Mouse (Mus musculus): ENCODE results near the gene Dab1. TPM values are rescaled to one million over a fixed set of nuclear protein-coding genes. Genes with fewer than 3 reads are reported as not detected.
A peak's percentile ranks its signal among the peaks of the same experiment; 100 is the strongest.

The Dab1 gene
- total RNA-seq, 2 experiments from 2014 or later = 0.41 to 1.2 TPM

DNA sequence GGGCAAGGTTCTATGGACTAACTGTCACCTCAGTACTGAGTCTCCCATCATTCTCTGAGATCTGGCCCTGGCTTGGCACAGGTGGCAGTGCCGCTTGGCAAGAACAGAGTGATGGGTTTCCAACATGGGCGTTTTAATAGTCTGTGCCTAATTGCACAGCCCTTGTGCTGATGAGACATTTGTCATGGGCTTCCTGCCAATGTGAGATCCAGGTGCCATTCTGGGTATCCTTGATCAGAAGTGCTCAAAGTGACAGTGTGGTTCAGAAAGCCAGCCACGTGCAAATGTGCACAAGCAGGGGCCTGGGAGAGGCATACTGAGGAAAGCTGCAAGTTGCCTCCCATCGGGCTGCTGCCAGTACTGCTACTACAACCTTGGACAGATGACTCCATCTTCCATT, 203.5 kb downstream of the Dab1 start:
- no peak for DNase-seq

DNA sequence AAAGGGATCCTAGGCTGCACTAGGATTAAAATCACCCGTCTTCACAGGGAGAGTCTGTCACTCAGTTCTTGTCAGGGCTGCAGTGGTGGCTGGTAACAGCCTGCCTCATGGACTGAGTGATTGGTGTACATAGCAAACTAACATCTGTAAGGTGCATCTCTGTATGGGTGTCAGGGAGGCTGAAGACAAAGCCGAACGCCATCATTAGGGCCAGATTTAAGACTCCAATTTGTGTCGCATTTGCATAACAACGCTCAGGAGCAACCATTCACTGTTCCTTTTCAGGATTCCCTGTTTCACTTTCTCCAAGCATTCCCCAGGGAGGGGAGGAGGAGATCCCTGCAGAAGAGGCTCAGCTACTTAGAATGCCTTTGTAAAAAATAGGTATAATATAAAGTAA, 219.2 kb downstream of the Dab1 start:
- DNase-seq = no peak

DNA sequence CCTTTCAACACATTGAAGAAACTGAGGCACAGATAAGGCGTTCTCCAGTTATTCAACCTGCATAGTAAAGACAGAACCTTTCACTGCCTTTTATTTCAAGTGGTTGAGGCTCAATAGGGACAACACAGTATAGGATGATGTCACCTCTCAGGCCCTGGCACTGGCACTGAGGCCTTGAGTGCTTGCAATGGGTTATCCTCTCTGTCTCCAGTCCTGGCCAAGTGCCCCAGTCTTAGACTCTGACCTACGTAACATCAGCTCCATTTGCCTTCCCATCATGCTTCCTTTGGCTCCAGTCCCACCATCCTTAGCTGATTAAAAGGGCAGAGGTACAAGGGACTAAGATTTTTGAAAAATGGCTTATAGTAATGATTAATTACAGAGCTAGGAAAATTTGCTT, 220.4 kb downstream of the Dab1 start:
- no peak for DNase-seq

DNA sequence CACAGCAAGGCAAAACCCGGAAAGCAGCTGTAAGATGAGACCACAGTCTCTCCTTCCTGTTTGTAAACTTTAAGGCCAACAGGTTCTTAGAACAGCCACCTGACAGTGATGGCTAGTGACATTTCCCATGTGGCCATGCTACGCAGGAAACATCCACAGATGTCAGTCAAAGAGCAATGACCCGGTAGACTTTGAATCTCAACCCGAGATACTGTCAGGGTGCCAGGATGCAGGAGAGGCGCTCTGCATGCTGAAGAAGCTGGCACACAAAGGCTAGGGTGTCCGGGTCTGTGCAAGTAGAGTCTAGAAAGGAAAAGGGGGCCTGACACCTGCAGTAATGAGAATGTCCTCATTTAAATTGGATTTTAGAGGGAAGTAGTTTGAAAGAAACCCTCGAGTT, 222.0 kb downstream of the Dab1 start:
- DNase-seq = no peak

DNA sequence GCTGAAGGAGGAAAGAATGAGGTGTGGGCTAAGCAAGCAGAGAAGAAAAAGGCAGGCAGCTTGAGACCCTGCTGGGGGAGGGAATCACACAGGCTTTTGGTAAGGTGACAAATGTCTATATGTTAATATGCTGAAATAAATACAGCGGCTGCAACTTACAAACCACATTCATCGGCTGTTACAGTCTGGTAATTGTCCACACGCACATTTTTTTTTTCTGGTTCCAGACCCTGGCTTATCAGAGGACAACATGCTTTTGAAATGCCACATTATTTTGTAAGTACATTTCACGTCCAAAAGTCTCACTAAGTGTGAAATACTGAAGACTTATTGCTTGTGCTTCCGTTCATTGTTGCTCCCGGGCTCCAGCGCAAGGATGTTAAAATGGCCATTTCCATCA, 225.5 kb downstream of the Dab1 start:
- DNase-seq = no peak

DNA sequence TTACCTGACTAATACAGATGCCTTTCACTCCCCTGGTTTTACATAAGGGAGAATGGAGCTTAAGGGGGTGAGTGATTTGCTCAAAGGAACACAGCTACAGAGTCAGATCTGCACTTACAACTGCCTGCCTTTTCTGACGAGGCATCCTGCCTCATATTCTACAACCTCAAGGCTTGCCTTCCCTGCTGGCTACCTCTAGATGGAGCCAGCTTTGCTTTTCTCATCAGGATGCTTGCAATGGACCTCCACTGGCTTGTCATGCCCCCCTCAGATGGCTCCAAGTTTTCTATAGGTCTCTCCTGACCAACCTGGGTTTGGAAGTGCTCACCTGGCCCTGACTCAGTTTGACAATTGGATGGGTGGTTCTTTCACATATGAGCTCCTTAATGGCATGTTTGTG, 238.0 kb downstream of the Dab1 start:
- DNase-seq = no peak

DNA sequence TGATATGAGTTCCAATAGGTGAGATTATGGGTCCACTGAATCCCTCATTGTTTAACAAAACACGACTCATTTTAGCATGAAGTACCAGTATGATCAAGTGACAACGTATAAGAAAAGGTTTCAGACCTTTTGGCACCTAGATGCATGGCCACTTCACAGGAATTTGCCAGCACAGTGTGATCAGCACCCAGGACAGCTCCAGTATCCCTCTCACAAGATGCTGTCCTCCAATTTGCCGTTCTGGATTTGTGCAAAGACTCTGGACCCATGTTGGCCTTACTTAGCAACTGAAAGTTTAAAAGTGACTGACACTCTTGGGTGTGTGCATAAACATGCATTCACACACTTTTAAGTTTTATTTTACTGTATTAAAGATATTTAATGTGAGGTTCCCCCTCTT, 256.4 kb downstream of the Dab1 start:
- peak; percentile 5 for DNase-seq

DNA sequence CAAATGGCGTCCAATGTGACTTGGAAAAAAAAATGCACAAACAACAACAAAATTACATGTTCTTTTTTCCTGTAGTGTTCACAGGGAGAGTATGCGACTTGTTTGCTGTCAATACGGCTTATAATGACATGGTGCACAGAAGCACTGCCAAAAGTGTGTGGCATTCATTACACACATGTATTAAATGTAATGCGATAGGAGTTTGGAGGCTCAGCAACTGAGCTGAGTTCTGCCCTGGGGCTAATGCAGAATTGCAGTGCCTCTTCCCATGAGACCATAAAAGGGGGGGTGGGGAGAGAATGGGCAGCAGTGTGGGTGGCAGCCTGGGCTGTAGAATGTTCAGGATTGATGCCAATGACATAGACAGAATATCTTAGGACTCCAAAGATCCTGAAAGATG, 259.7 kb downstream of the Dab1 start:
- no peak for DNase-seq

DNA sequence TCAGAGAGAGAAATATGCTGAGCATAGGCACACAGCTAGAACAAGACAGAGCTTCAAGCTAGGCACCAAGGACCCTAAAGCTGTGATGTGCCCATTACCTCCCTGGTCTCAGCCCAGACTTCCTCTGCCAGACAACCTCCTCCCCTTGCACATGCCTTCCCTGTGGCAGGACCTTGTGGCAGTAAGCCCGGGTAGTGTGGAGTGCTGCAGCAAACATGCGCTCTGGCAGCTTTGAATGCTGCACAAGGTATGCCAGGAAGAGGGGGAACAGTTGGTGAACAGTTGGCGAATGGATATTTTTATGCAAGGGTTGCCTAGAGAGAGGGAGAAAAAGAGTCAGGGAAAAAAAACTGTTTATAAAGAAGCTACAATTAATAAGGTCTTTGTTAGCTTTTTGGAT, 262.5 kb downstream of the Dab1 start:
- no peak for DNase-seq

DNA sequence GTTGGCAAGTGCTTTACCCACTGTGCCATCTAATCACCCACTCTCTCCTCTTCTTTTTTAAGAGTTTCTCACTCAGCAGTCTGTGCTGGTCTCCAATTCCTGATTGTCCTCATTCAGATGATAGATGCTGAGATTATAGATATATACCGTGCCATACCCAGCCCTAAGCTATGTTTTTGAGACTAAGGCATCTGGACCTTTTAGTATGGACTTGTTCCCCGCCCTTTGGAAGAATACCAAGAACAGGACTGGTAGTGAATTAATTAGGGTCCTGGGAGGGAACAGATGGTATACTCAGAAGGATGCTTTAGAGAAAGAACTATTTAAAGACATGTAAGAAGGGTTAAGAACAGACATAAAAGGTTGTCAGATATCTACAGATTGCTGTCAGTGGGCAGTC, 268.9 kb downstream of the Dab1 start:
- DNase-seq = no peak

DNA sequence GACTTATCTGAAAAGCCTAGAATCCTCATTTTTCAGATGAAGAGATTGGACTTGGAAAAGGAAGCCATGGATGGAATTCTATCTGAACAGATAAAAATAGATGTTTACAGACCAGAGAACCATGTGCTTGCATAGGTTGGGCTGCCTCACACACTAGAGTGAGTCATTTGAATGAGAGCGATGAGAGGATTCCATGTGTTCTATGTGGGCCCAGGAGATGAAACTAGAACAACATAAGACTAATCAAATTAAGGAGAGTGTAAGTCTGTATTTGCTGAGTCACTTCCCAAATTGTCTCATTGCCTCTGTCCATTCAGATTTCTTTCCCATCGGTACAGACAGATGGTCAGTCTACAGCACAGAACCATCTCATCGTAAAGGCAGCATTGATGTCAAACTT, 270.0 kb downstream of the Dab1 start:
- no peak for DNase-seq

DNA sequence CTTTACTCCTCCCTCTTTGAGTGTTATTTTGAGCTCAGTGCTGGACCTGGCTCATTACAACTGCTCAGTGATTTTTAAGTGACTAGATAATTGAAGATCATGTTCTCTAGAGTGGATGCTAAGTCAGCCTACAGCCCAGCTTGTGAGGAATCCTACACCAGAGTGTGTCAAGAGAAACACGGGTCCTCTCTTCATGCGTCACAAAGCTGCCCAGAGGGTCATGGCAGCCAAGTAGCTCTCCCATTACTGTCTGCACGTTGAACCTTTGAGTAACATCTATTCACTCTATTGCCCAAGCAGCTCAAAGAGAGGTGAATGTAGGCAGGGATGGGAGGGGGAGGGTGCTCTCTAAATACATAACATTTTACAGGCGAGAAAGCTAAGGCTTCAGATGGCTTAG, 277.6 kb downstream of the Dab1 start:
- DNase-seq = no peak

DNA sequence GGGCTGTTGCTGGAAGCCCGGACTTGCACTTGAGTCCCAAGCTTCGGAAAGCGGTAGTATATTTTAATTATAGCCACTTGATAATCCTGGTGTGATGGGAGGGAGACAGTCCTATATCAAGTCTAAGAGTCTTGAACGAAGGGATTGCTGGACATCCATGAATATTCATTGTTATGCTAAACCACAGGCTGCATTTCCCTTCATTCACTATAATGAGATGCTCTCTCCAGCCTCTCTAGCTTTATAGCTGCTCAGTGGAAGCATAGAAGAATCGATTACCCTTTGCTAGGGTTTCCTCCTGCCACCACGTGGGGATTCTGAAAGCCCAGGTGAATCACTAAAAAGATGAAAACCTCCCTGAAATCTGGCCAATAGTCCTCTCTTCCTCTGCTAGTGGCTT, 278.5 kb downstream of the Dab1 start:
- DNase-seq = no peak

DNA sequence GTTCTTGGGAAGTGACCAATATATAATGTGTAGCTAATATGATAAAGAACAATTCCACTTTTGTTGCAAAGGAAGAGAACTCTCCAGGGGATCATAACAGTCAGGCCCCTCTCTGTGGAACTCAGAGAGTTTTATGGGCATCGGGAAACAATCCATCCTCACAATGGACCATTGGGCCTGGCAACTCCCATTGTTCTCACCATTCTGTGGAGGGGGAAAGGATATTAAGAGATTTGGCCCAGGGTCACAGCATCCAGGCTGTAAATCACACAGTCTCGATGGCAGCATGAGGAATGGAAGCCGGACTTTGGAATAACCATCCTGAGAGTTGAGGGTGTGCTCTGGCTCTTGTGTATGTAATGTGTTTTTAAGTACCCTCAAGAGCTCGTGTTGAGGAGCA, 292.3 kb downstream of the Dab1 start:
- no peak for DNase-seq

DNA sequence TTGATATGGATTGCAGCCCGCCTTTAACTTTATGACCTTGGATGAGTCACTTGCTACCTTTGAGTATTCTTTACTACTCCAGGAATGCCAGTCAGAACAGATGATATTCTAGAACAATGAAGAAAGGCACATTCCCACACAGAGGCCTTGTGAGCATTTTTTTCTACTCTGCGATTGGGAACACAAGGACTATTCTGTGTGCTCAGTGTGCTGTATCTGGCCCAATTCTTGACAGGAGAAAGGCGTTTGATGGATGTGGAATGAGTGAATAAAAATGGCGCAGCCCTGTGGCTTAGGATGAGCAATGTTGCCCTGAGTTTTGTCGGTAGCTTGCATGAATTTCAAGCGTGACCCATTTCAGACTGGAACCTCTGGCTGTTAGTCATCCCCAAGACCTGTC, 292.9 kb downstream of the Dab1 start:
- no peak for DNase-seq

DNA sequence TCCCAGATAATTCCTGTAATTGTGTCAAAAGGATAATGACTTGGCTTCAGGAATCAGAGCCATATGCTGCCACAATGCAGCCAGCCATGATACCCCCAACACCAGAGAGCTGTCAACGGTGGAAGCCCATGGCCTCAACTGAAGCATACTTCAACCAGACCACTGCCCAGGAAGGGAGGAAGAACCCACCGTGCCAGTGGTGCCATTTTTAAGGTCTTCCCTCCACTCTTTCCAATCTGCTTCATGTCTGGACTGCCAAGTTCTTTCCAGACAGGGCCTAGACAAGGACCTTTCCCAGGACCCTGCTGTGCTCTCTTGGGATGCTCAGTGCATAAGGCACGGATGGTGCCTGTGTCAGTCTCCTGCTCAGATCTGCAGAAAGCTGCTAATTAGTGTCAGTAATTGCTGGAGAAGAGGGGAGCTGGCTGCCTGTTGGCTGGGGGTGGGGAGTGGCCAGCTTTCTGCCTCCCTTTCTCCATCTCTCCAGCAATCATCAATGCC, 303.3 kb downstream of the Dab1 start:
- DNase-seq = no peak

DNA sequence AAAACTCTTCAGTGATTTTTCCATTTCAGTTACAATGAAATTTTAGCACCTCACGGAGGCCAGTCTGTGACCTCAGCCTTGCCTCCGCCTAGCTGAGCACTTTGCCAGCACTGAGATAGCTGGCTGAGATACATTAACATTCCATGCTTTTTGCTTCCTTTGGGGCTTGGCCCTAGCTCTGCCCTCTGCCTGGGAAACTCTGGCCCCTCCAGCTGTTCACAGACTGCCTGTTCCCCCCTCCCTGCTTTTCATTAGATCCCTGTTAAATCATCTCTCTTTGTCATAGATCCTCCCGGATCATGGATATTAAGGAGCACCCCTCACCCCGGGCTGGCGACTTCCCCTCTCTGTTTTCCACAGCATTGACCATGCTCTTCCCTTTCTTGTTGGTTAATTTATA, 307.5 kb downstream of the Dab1 start:
- DNase-seq = no peak

DNA sequence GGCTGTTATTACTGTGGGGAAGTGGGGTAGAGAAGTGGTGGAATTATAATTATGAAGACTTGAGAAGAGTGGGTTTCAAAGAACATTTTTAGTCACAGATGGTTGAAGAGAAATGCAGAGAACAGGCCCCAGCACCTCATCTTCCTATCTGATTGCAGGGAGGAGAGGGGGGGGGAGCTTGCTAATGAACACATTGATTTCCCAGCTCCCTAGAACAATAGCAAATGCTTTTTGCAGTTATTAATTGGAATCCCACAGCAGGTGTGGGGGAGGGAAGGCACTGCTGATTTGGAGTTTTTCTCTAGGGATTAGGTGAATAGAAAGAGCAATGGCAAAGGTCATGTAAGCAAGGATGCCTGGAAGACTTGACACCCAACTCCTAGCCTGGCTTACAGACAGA, 310.5 kb downstream of the Dab1 start:
- no peak for DNase-seq

DNA sequence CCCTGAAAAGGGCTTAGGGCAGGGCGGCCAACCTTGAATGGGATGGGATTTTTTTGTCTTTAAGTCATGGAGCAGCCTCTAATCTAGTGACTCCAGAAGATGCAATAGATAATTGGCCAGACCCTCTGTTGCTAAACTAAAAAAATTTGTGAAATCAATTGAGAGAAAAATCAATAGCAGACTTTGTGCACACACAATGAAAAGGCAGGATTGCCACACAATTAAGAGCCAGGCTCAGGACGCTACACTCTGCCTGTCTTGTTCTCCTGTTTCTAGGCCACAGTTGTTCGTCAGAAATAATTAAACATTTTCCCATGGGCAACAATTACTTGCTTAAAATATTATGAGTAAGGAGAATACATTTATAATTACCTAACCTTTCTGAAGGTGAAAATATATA, 315.2 kb downstream of the Dab1 start:
- no peak for DNase-seq

DNA sequence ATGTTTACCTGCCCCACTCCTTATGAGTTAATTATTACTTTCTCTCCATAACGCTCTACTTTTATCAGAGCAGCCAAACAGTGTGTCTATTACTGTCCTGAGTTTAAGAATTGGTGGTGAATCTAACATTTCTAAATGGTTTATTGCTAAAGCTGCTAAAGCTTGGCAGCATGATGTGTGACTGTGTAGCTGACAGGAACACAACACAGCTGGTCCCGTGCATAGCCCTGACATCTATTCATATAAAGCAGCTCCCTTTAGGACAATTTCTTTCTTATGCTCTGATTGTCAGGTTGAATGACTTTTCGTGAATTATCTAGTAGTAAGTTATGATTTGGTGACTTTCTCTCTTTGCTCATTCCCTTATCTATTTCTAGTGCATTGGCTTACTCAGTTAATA, 329.1 kb downstream of the Dab1 start:
- DNase-seq = no peak

DNA sequence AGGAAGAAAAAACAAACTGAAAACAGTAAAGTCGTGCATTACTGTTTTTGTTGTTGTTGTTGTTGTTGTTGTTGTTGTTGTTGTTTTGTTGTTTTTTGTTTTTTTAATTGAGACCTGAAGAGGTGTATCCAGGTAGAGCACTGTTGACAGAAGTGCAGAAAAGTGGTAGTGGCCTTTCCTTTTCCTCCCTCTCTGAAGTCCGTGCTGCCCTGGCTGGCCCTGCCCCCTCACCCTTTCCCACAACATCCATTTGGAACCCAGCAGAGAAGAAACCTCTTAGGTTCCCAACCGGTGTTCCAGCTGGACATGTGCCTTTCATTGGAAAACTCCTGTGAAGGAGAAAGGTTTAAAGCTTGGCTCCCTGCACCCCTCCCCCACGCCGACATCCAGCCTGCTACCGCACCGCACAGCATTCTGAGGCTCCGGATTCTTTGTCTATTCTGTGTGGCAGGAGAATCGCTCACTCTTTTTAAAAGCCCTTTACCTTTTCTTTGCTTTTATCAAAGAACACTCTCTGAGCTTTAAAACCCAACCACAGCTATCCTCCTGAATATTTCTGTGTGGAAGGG, 334.6 kb downstream of the Dab1 start:
- DNase-seq = no peak

DNA sequence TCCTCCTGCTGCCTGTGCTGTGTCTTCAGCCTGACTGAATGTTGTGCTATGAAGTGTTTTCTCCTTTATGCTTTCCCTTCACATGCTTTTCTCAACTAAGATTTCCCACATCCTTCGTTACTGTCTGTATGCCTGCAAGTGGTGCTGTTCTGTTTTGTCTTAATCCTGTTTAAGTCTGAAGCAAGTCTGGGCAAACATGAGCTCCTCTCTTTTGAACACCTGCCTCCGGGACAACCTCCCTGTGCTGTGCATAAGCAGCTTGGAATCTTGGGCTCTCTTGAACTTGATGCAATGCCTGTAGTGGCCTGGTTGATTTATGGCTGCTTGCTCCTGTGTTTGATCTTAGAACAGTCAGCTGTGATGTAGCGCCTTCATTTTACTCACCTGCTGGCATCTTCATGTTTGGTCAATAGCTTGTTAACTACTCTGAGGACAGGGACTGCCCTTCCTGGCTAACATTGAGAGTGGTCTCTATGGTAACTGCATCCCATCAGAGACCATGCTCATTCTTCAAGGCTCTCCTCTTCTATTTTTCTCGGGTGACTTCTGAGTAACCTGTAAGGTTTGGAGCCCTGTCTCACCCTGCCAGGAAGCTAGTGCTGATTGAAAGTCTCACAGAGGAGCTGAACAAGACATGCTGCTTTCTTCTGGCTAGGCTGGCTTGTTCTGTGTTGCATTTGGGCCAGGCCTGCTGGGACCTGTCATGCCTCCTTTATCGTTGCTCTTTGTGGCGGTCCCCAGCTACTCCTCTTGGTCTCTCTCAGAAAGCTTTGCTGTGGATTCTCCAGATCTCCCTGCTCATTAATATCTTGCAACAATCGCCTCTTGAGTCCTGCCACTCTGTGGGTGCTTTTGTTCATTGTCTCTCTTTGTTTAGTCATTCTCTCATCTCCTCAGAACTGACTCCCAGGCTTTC, 342.2 kb downstream of the Dab1 start:
- DNase-seq = no peak

DNA sequence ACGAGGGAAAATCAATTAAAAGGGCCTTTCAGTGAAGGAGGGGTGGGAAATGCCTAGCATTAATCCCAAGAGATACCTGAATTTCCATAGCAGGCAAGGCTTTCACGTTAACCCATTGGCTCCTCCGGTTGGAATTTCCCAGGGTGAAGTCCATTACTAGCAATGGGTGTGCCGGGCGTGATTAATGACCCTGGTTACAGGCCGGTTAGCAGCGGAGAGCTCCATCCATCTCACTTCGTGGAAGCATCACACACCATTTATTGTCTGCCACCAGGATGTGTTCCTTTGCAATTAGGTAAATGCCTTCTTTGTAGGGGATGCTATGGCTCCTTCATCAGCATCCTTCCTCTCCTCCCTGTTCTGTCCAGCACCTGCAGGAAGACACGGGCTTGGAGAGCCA, 350.7 kb downstream of the Dab1 start:
- DNase-seq = no peak

DNA sequence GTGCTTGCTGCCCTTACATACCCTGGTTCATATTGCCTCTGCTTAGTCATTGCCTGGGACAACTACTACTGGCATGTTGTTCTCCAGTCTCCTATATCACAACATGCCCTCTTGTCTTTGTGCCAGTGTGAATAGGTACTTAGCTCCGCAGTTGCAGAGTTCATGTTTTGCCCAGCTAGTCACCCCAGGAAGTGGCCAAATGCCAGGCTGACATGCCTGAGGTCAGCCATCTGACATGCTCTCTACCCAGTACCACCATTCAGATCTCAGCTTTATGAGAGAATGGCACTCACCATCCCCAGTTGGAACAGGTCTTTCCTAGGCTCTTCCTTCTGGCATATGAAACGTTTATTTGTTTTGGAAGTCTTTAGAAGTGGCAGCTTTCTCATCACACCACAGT, 355.4 kb downstream of the Dab1 start:
- no peak for DNase-seq

All from gastrocnemius, postnatal 10 days (tissue).